Mouse (Mus musculus): ENCODE data around the gene Ppp1r12c. TPM values are rescaled to one million over a fixed set of nuclear protein-coding genes. Genes with fewer than 3 reads are reported as not detected.

The Ppp1r12c gene
- polyA plus RNA-seq, 1 experiment from 2014 or later = 50.0 TPM

GRCm38 (mm10) chr7:4498251-4498650, 3.2 kb downstream of the Ppp1r12c start:
- Histone ChIP-seq H3K4me2 (ENCODE audit: low read length) (peak overlapping the region; percentile 19), H3K9me3 (ENCODE audit: control insufficient read depth, low read length) (no peaks in the 10 kb centered on the region), H3K9ac (replicated peaks; ENCODE audit: low read depth, low read length) (no peak overlapping the region; the same call in 1 of the 2 replicates), H3K4me1 (replicated peaks; ENCODE audit: control insufficient read depth, insufficient read depth, low read length) (peaks cover 30% of the 10 kb centered on the region), H3K36me3 (ENCODE audit: control insufficient read depth, insufficient read depth) (peaks cover 14% of the 10 kb centered on the region; the same call in 1 of the 2 replicates), H3K4me3 (replicated peaks; ENCODE audit: low read length) (no peak overlapping the region), H3K27ac (ENCODE audit: low read length) (no peak overlapping the region), H3K27me3 (replicated peaks; ENCODE audit: control insufficient read depth, insufficient read depth, low read length) (no peaks in the 10 kb centered on the region)
- ATAC-seq = no peak
- WGBS = 9% methylated on average over 9 of the region's 9 CpGs

GRCm38 (mm10) chr7:4497271-4497903, 4.1 kb downstream of the Ppp1r12c start:
- Histone ChIP-seq H3K4me2 (ENCODE audit: low read length) (no peak overlapping the region), H3K27me3 (replicated peaks; ENCODE audit: control insufficient read depth, insufficient read depth, low read length) (no peaks in the 10 kb centered on the region), H3K36me3 (ENCODE audit: control insufficient read depth, insufficient read depth) (peaks cover 14% of the 10 kb centered on the region; the same call in 1 of the 2 replicates), H3K4me1 (replicated peaks; ENCODE audit: control insufficient read depth, insufficient read depth, low read length) (peaks cover 30% of the 10 kb centered on the region), H3K27ac (ENCODE audit: low read length) (no peak overlapping the region), H3K9ac (replicated peaks; ENCODE audit: low read depth, low read length) (no peak overlapping the region), H3K4me3 (replicated peaks; ENCODE audit: low read length) (no peak overlapping the region), H3K9me3 (ENCODE audit: control insufficient read depth, low read length) (no peaks in the 10 kb centered on the region)
- WGBS = 90% methylated on average over 9 of the region's 9 CpGs
- no peak for ATAC-seq

- peaks cover 30% of the 10 kb centered on the region for H3K4me1 ChIP-seq (replicated peaks; ENCODE audit: control insufficient read depth, insufficient read depth, low read length)
- 94% methylated on average over 3 of the region's 3 CpGs for WGBS
- H3K4me3 ChIP-seq (replicated peaks; ENCODE audit: low read length) = no peak overlapping the region
- no peaks in the 10 kb centered on the region for H3K27me3 ChIP-seq (replicated peaks; ENCODE audit: control insufficient read depth, insufficient read depth, low read length)
- no peaks in the 10 kb centered on the region for H3K9me3 ChIP-seq (ENCODE audit: control insufficient read depth, low read length)
- H3K36me3 ChIP-seq (ENCODE audit: control insufficient read depth, insufficient read depth) = peaks cover 14% of the 10 kb centered on the region; the same call in 1 of the 2 replicates
- H3K4me2 ChIP-seq (ENCODE audit: low read length) = no peak overlapping the region
- no peak overlapping the region for H3K27ac ChIP-seq (ENCODE audit: low read length)
- H3K9ac ChIP-seq (replicated peaks; ENCODE audit: low read depth, low read length) = no peak overlapping the region
- ATAC-seq = no peak
Observed at GRCm38 (mm10) chr7:4496468-4496867, 5.0 kb downstream of the Ppp1r12c start.

GRCm38 (mm10) chr7:4493991-4494390, 7.5 kb downstream of the Ppp1r12c start:
- Histone ChIP-seq H3K4me2 (ENCODE audit: low read length) (no peak overlapping the region), H3K27ac (ENCODE audit: low read length) (no peak overlapping the region), H3K36me3 (ENCODE audit: control insufficient read depth, insufficient read depth) (peaks cover 20% of the 10 kb centered on the region), H3K4me3 (replicated peaks; ENCODE audit: low read length) (no peak overlapping the region), H3K4me1 (replicated peaks; ENCODE audit: control insufficient read depth, insufficient read depth, low read length) (peaks cover 13% of the 10 kb centered on the region), H3K27me3 (replicated peaks; ENCODE audit: control insufficient read depth, insufficient read depth, low read length) (no peaks in the 10 kb centered on the region), H3K9me3 (ENCODE audit: control insufficient read depth, low read length) (no peaks in the 10 kb centered on the region), H3K9ac (replicated peaks; ENCODE audit: low read depth, low read length) (no peak overlapping the region)
- ATAC-seq = no peak
- 83% methylated on average over 1 of the region's 1 CpGs for WGBS

DNA sequence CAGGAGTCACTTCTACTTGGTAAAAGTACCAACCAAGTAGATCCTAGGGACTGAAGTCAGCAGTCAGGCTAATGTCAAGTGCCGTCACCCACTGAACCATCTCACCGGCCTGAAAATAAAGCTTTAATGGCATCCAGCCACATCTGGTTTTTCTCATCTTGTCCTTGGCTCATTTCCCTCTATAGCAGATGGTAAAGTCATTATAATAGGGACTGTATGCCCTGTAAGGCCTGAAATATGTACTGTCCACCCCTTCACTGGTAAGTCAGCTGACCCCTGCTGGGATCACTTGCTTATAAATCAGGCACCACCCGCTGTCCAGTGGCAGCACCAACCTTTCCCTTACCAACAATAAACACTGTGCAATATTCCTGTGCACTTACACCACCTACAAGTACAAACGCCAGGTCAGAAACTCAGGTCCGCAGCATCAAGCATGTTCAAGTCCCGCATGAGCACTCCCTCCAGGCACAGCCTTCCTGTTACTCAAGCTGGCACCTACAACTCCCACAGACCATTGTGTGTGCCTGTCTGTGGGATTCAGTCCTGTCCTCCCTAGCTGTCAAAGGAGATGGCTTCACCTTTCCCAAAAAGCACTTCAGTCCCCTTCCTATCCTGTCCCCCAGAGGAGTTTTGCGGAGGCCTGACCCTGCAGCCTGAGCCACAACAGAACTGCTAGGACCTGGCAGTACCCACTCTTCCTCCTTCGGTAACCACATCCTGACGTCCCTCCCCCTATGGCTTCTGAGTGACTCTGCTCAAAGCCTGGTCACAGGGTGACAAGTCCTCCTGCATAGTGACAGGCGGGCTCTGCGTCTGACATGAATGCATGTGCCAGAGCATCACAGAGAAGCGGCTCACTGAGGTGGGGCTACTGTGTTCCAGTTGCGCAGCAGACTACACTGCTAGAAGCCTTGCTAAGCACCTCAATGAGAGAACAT, 8.9 kb downstream of the Ppp1r12c start:
- Histone ChIP-seq H3K4me1 (replicated peaks; ENCODE audit: control insufficient read depth, insufficient read depth, low read length) (no peaks in the 10 kb centered on the region), H3K9me3 (ENCODE audit: control insufficient read depth, low read length) (no peaks in the 10 kb centered on the region), H3K9ac (replicated peaks; ENCODE audit: low read depth, low read length) (no peak overlapping the region), H3K27me3 (replicated peaks; ENCODE audit: control insufficient read depth, insufficient read depth, low read length) (no peaks in the 10 kb centered on the region), H3K27ac (ENCODE audit: low read length) (no peak overlapping the region), H3K36me3 (ENCODE audit: control insufficient read depth, insufficient read depth) (peaks cover 20% of the 10 kb centered on the region), H3K4me3 (replicated peaks; ENCODE audit: low read length) (no peak overlapping the region), H3K4me2 (ENCODE audit: low read length) (no peak overlapping the region)
- 91% methylated on average over 13 of the region's 13 CpGs for WGBS
- ATAC-seq = no peak

GRCm38 (mm10) chr7:4491308-4491707, 10.2 kb downstream of the Ppp1r12c start:
- no peaks in the 10 kb centered on the region for H3K27me3 ChIP-seq (replicated peaks; ENCODE audit: control insufficient read depth, insufficient read depth, low read length)
- no peak overlapping the region for H3K4me2 ChIP-seq (ENCODE audit: low read length)
- no peaks in the 10 kb centered on the region for H3K9me3 ChIP-seq (ENCODE audit: control insufficient read depth, low read length)
- no peak overlapping the region for H3K27ac ChIP-seq (ENCODE audit: low read length)
- H3K36me3 ChIP-seq (ENCODE audit: control insufficient read depth, insufficient read depth) = peaks cover 16% of the 10 kb centered on the region
- H3K9ac ChIP-seq (replicated peaks; ENCODE audit: low read depth, low read length) = no peak overlapping the region
- no peak overlapping the region for H3K4me3 ChIP-seq (replicated peaks; ENCODE audit: low read length)
- ATAC-seq = no peak
- no peaks in the 10 kb centered on the region for H3K4me1 ChIP-seq (replicated peaks; ENCODE audit: control insufficient read depth, insufficient read depth, low read length)
- 90% methylated on average over 6 of the region's 6 CpGs for WGBS

GRCm38 (mm10) chr7:4482281-4482680, 19.2 kb downstream of the Ppp1r12c start:
- Histone ChIP-seq H3K9me3 (ENCODE audit: control insufficient read depth, low read length) (no peaks in the 10 kb centered on the region), H3K36me3 (ENCODE audit: control insufficient read depth, insufficient read depth) (peaks cover 22% of the 10 kb centered on the region), H3K27me3 (replicated peaks; ENCODE audit: control insufficient read depth, insufficient read depth, low read length) (no peaks in the 10 kb centered on the region), H3K27ac (ENCODE audit: low read length) (no peak overlapping the region), H3K9ac (replicated peaks; ENCODE audit: low read depth, low read length) (no peak overlapping the region), H3K4me1 (replicated peaks; ENCODE audit: control insufficient read depth, insufficient read depth, low read length) (peaks cover 10% of the 10 kb centered on the region), H3K4me2 (ENCODE audit: low read length) (no peak overlapping the region), H3K4me3 (replicated peaks; ENCODE audit: low read length) (no peak overlapping the region)
- WGBS = 92% methylated on average over 12 of the region's 12 CpGs
- ATAC-seq = no peak

DNA sequence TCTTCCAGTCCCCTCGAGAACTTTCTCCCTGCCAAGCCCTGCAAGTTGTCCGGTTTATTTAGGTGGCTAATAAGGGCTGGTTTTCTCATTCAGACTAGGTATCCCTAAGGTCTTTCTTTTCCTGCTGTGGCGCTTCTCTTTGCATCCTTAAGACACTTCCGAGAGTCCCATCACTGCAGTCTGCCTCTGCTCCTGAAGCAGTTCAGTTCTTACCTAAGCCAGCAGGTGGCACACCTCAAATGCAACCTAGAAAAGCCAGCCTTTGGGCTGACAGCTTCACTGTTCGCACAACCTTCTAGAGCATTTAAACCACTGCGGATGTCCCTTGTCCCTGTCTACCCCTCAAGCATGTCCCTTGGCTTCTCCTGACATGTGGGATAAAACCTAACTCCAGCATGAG, 21.8 kb downstream of the Ppp1r12c start:
- Histone ChIP-seq H3K9me3 (ENCODE audit: control insufficient read depth, low read length) (no peaks in the 10 kb centered on the region), H3K27ac (ENCODE audit: low read length) (no peak overlapping the region), H3K4me3 (replicated peaks; ENCODE audit: low read length) (no peak overlapping the region), H3K9ac (replicated peaks; ENCODE audit: low read depth, low read length) (no peak overlapping the region), H3K36me3 (ENCODE audit: control insufficient read depth, insufficient read depth) (peaks cover 18% of the 10 kb centered on the region), H3K27me3 (replicated peaks; ENCODE audit: control insufficient read depth, insufficient read depth, low read length) (no peaks in the 10 kb centered on the region), H3K4me1 (replicated peaks; ENCODE audit: control insufficient read depth, insufficient read depth, low read length) (peaks cover 10% of the 10 kb centered on the region), H3K4me2 (ENCODE audit: low read length) (no peak overlapping the region)
- WGBS = 23% methylated on average over 6 of the region's 6 CpGs
- no peak for ATAC-seq

GRCm38 (mm10) chr7:4478796-4479291, 22.6 kb downstream of the Ppp1r12c start:
- Histone ChIP-seq H3K27me3 (replicated peaks; ENCODE audit: control insufficient read depth, insufficient read depth, low read length) (no peaks in the 10 kb centered on the region; the same call in 1 of the 2 replicates), H3K36me3 (ENCODE audit: control insufficient read depth, insufficient read depth) (peaks cover 11% of the 10 kb centered on the region), H3K27ac (ENCODE audit: low read length) (no peak overlapping the region), H3K9ac (replicated peaks; ENCODE audit: low read depth, low read length) (peak overlapping the region; percentile 40), H3K4me2 (ENCODE audit: low read length) (peak overlapping the region; percentile 79), H3K9me3 (ENCODE audit: control insufficient read depth, low read length) (no peaks in the 10 kb centered on the region), H3K4me1 (replicated peaks; ENCODE audit: control insufficient read depth, insufficient read depth, low read length) (peaks cover 10% of the 10 kb centered on the region), H3K4me3 (replicated peaks; ENCODE audit: low read length) (peak overlapping the region; percentile 49)
- ATAC-seq = no peak
- WGBS = 2% methylated on average over 16 of the region's 16 CpGs
